Mouse (Mus musculus) stomach, postnatal 0 days (tissue): ENCODE data around the gene Nanog. TPM values are rescaled to one million over a fixed set of nuclear protein-coding genes. Genes with fewer than 3 reads are reported as not detected.

ENCODE experiments used
- ATAC-seq: fragments of 200-750 bp; cut with Nextera tagmentation; 2 replicates; pipeline ENCODE4 v1.8.0; 2017; ENCODE audit not compliant: low FRiP score, low TSS enrichment
- DNase-seq: peaks from one replicate; pipeline ENCODE4 v3.0.0-alpha.2; 2016; ENCODE audit warnings: low spot score
- H3K27ac ChIP-seq: fragments of 300-500 bp; sonication (generic); replicated peaks from 2 replicates; pipeline ENCODE4 v1.5.1; 2014; ENCODE audit warnings: mild to moderate bottlenecking, control low read depth
- H3K27me3 ChIP-seq: fragments of 300-500 bp; sonication (generic); 2 replicates; pipeline ENCODE4 v1.6.1; 2014; ENCODE audit warnings: low read length; ENCODE audit not compliant: control insufficient read depth, insufficient read depth
- H3K36me3 ChIP-seq: fragments of 300-500 bp; sonication (generic); 2 replicates; pipeline ENCODE4 v1.6.1; 2014; ENCODE audit warnings: low read length, mixed read lengths; ENCODE audit not compliant: control insufficient read depth, insufficient read depth
- H3K4me1 ChIP-seq: fragments of 300-500 bp; sonication (generic); replicated peaks from 2 replicates; pipeline ENCODE4 v1.6.1; 2014; ENCODE audit warnings: antibody characterized with exemption; ENCODE audit not compliant: control insufficient read depth, insufficient read depth
- H3K4me2 ChIP-seq: fragments of 300-500 bp; sonication (generic); replicated peaks from 2 replicates; pipeline ENCODE4 v1.6.1; 2014; ENCODE audit warnings: low read depth, mild to moderate bottlenecking, control low read depth, moderate library complexity
- H3K4me3 ChIP-seq: fragments of 300-500 bp; sonication (generic); 2 replicates; pipeline ENCODE4 v1.5.1; 2014; ENCODE audit warnings: low read depth, low read length, control low read depth
- H3K9ac ChIP-seq: fragments of 300-500 bp; sonication (generic); 2 replicates; pipeline ENCODE4 v1.6.1; 2014; ENCODE audit warnings: mild to moderate bottlenecking, low read length, control low read depth, mixed read lengths
- H3K9me3 ChIP-seq: fragments of 300-500 bp; sonication (generic); 2 replicates; pipeline ENCODE4 v1.6.1; 2016; ENCODE audit warnings: low read length; ENCODE audit not compliant: control insufficient read depth
- CTCF ChIP-seq: IDR thresholded peaks from 2 replicates; pipeline ENCODE4 v1.5.1; 2016; ENCODE audit warnings: antibody characterized with exemption, low read depth, mild to moderate bottlenecking, moderate library complexity
- EP300 ChIP-seq: optimal IDR thresholded peaks from 2 replicates; pipeline ENCODE3; 2016; ENCODE audit warnings: antibody characterized with exemption
- WGBS: fragments of 180-500 bp; shearing (Covaris S2); extraction: QIAGEN DNeasy Blood & Tissue Kit; methylation state at CpG from one replicate; pipeline ENCODE4 v1.1.7; 2014; 5-methylcytosine and 5-hydroxymethylcytosine counted together
- polyA plus RNA-seq: library from polyadenylated mRNA; unstranded; fragments of >200 nt; fragmentation: Nextera tagmentation; extraction: Ambion mirVana; gene quantifications from 2 replicates; pipeline ENCODE4 v1.2.1, GENCODE M21; 2015

Nanog gene
- polyA plus RNA-seq, 1 experiment from 2014 or later: 0.07 TPM

DNA sequence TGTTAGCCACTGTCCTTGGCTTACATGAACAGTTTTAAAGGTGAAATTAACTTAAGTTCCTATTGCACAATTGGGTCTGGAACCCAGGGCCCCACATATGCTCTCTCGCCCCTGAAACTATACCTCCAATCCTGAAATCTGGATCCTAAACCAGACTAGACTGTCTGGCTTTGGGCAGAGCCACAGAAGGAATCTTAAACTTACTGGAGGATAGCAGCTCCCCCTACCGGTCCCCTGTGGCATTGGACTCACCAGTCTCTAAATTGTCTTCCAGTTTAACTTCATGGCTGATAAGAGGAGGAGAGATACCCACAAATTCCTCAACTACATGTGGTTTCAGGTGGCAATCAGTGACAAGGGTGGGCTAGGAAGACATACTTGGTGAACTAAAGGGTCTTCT, 12.7 kb downstream of the Nanog start:
- no peaks in the 10 kb centered on the region for H3K9me3 ChIP-seq
- no peak overlapping the region for H3K4me3 ChIP-seq
- ATAC-seq (no peak), DNase-seq (peak; percentile 60)
- no peaks in the 10 kb centered on the region for H3K4me1 ChIP-seq
- no peaks in the 10 kb centered on the region for H3K27me3 ChIP-seq
- no peak overlapping the region for H3K4me2 ChIP-seq
- no peak overlapping the region for H3K9ac ChIP-seq
- H3K36me3 ChIP-seq: no peaks in the 10 kb centered on the region
- peak; percentile 84 for TF ChIP-seq CTCF
- no peak for TF ChIP-seq EP300
- H3K27ac ChIP-seq: no peak overlapping the region
- WGBS: 25% methylated on average over 2 of the region's 2 CpGs

DNA sequence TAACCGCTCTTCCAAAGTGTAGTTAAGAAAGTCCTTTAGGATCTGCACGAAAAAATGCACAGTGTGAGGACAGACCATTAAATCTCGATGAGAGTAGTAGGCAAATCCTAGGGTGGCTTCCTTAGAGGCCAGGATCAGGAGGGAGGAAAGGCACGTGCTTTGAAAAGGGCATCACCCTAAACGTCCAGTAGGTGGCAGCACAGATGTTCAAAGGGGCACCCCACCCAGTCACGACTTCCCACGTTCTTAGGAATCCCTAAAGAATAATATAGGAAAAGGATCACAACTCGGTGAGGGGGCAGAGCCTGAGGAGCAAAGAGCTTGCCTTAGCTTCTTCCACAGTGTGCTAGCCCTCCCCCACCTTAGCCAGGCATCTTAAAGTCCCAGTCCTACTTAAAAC, 32.7 kb downstream of the Nanog start:
- DNase-seq (peak; percentile 73), ATAC-seq (peak; percentile 63; the same call in 1 of the 2 replicates)
- no peaks in the 10 kb centered on the region for H3K4me1 ChIP-seq
- peak overlapping the region; percentile 31 for H3K4me2 ChIP-seq
- no peak overlapping the region for H3K27ac ChIP-seq
- H3K4me3 ChIP-seq: no peak overlapping the region
- no peak overlapping the region for H3K9ac ChIP-seq
- TF ChIP-seq EP300 (no peak), CTCF (peak; percentile 91)
- 13% methylated on average over 8 of the region's 8 CpGs for WGBS
- H3K9me3 ChIP-seq: no peaks in the 10 kb centered on the region
- no peaks in the 10 kb centered on the region for H3K27me3 ChIP-seq
- H3K36me3 ChIP-seq: no peaks in the 10 kb centered on the region

DNA sequence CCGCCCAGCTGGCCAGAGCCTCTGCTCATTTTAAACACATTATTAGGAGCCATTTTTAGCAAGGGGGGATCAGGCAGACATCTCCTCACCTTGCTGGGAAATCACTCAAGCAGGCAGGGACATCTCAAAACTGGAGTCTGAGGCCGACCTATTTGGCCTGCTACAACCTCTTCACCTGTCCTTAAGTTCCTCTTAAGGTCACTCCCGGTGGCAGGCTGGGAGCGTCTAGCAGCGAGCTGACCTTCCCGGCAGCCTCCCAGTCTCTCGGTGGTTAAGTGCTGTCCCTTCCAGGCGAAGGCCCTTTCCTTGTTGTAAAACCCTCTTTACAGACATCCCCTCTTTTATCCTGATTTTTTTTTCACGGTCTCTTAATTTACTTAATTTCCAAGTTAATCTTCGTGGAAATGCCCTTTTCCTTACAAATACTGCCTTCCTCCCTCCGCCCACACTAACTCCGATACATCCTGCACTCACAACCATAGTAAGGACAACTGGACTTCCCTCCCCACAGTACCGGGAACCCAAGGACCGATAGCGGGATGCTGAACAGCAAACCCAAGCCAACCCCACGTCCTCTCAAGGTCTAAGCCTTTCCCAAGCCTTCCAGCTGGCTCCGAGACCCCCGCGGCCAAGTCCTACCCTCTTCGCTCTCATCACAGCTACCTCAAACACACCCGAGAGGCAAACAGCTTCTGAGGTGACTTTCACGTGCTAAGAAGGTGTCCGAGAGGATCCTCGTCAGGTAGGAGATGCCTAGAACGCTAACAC, 34.4 kb downstream of the Nanog start:
- Histone ChIP-seq H3K27ac (no peak overlapping the region), H3K36me3 (no peaks in the 10 kb centered on the region), H3K4me1 (no peaks in the 10 kb centered on the region), H3K9me3 (no peaks in the 10 kb centered on the region), H3K4me3 (peak overlapping the region; percentile 42), H3K9ac (peak overlapping the region; percentile 27; the same call in 1 of the 2 replicates), H3K27me3 (no peaks in the 10 kb centered on the region), H3K4me2 (peak overlapping the region; percentile 65)
- no peak for DNase-seq
- TF ChIP-seq EP300 (no peak), CTCF (no peak)
- ATAC-seq: no peak
- 14% methylated on average over 25 of the region's 25 CpGs for WGBS

DNA sequence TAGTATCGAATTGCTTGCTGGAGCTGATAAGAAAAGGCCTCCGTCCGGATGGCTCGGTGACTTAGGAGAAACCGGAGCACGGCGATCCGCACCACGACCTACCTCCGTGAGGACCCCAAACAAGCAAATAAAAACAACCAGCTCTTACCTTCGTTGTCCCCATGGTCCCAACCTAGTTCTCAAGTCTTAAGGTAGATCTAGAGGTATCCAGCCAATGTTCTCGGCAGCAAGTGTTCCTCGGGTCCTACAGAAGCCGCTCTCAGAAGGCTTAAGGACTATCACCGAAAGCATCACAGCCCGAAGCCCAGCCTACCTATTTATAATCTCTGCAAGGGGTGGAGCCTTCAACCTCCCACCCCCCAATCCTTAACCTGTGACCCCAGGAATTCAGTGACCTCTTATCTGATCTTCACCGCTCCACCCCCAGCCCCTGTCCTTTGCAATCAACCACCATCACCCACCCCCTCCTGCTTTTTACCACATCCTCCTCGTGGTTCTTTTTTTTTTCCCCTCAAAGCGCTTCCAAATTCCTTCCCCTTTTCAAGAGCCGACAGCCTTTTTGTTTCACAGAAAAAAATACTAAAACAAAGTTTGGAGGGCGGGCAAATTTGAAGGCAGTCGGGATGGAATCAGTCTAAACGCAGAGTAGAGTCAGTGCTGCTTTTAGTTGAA, 35.1 kb downstream of the Nanog start:
- no peak for TF ChIP-seq CTCF
- TF ChIP-seq EP300: no peak
- H3K9ac ChIP-seq: peak overlapping the region; percentile 27; the same call in 1 of the 2 replicates
- DNase-seq (no peak), ATAC-seq (no peak)
- peak overlapping the region; percentile 42 for H3K4me3 ChIP-seq
- H3K27ac ChIP-seq: no peak overlapping the region
- no peaks in the 10 kb centered on the region for H3K9me3 ChIP-seq
- no peaks in the 10 kb centered on the region for H3K36me3 ChIP-seq
- H3K27me3 ChIP-seq: no peaks in the 10 kb centered on the region
- no peaks in the 10 kb centered on the region for H3K4me1 ChIP-seq
- peak overlapping the region; percentile 65 for H3K4me2 ChIP-seq
- 2% methylated on average over 23 of the region's 23 CpGs for WGBS

DNA sequence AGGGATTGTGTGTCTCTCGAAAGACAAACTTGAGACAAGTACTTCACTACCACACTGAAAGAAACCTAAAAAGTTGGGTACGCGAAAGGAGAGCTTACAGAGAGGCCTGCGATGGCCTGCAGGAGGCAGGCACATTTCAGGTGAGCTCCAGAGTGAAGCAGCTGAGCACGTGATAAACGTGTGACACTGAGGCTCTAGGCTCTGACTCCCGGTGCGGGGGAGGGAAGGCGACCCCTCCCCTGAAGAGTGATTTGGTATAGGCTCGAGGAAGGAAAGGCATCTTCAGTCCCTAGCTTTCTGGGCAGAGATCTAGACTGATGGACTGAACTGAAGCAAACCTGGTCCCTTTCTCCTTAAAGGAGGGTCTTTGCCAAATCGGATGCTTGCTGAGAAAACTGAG, 36.1 kb downstream of the Nanog start:
- 39% methylated on average over 11 of the region's 11 CpGs for WGBS
- TF ChIP-seq CTCF (no peak), EP300 (no peak)

More for the DNA sequence above, 36.1 kb downstream of the Nanog start:
- no peak overlapping the region for H3K9ac ChIP-seq
- no peaks in the 10 kb centered on the region for H3K27me3 ChIP-seq
- no peak overlapping the region for H3K4me3 ChIP-seq
- H3K4me2 ChIP-seq: no peak overlapping the region
- no peak overlapping the region for H3K27ac ChIP-seq
- DNase-seq: no peak
- no peaks in the 10 kb centered on the region for H3K36me3 ChIP-seq
- H3K9me3 ChIP-seq: no peaks in the 10 kb centered on the region
- no peaks in the 10 kb centered on the region for H3K4me1 ChIP-seq
- ATAC-seq: no peak
